Mouse (Mus musculus): ENCODE results near the gene Rnasel. TPM values are rescaled to one million over a fixed set of nuclear protein-coding genes. Genes with fewer than 3 reads are reported as not detected.
"Not testable (repeated sequence)": the region's sequence is repeated elsewhere in the genome, so short reads cannot be mapped to it uniquely, and the experiment has no call there.

Gene Rnasel
- polyA plus RNA-seq, 1 experiment from 2014 or later = 10.1 TPM

- 81% methylated on average over 25 of the region's 25 CpGs for WGBS
- H3K4me1 ChIP-seq = peaks cover 24% of the 10 kb centered on the region
- no peak overlapping the region for H3K27ac ChIP-seq (replicated peaks)
- H3K9me3 ChIP-seq (replicated peaks) = no peaks in the 10 kb centered on the region
- DNase-seq (ENCODE audit: low spot score) = no peak
- H3K36me3 ChIP-seq = peaks cover 12% of the 10 kb centered on the region; the same call in 1 of the 2 replicates
- H3K27me3 ChIP-seq (ENCODE audit: low read depth, poor library complexity, severe bottlenecking) = no peaks in the 10 kb centered on the region
- H3K4me3 ChIP-seq = no peak overlapping the region
Measured at GRCm38 (mm10) chr1:153753725-153754464, 4.7 kb downstream of the Rnasel start.

- Histone ChIP-seq H3K27me3 (ENCODE audit: low read depth, poor library complexity, severe bottlenecking) (no peaks in the 10 kb centered on the region), H3K9me3 (replicated peaks) (no peaks in the 10 kb centered on the region), H3K36me3 (peaks cover 17% of the 10 kb centered on the region; the same call in 1 of the 2 replicates), H3K27ac (replicated peaks) (no peak overlapping the region), H3K4me3 (no peak overlapping the region), H3K4me1 (0 out of 2 replicates have a peak, but pooled peaks cover 4% of the 10 kb centered on the region)
- DNase-seq (ENCODE audit: low spot score) = no peak
- WGBS = 92% methylated on average over 11 of the region's 11 CpGs
Measured at GRCm38 (mm10) chr1:153764136-153764535, 14.9 kb downstream of the Rnasel start.

- DNase-seq (ENCODE audit: low spot score) = no peak
- no peaks in the 10 kb centered on the region for H3K9me3 ChIP-seq (replicated peaks)
- H3K4me1 ChIP-seq = 0 out of 2 replicates have a peak, but pooled peaks cover 4% of the 10 kb centered on the region
- no peak overlapping the region for H3K27ac ChIP-seq (replicated peaks)
- 46% methylated on average over 8 of the region's 8 CpGs for WGBS
- no peaks in the 10 kb centered on the region for H3K27me3 ChIP-seq (ENCODE audit: low read depth, poor library complexity, severe bottlenecking)
- no peak overlapping the region for H3K4me3 ChIP-seq
- peaks cover 4% of the 10 kb centered on the region; the same call in 1 of the 2 replicates for H3K36me3 ChIP-seq
Measured at GRCm38 (mm10) chr1:153766298-153766697, 17.1 kb downstream of the Rnasel start.

GRCm38 (mm10) chr1:153767281-153767680 is 18.1 kb downstream of the Rnasel start:
- no peaks in the 10 kb centered on the region for H3K27me3 ChIP-seq (ENCODE audit: low read depth, poor library complexity, severe bottlenecking)
- WGBS = 95% methylated on average over 1 of the region's 1 CpGs

GRCm38 (mm10) chr1:153768465-153768864 is 19.2 kb downstream of the Rnasel start:
- Histone ChIP-seq H3K27me3 (ENCODE audit: low read depth, poor library complexity, severe bottlenecking) (no peaks in the 10 kb centered on the region), H3K4me1 (0 out of 2 replicates have a peak, but pooled peaks cover 4% of the 10 kb centered on the region), H3K27ac (replicated peaks) (no peak overlapping the region), H3K36me3 (no peaks in the 10 kb centered on the region), H3K4me3 (no peak overlapping the region), H3K9me3 (replicated peaks) (no peaks in the 10 kb centered on the region)
- no peak for DNase-seq (ENCODE audit: low spot score)
- WGBS = 88% methylated on average over 5 of the region's 5 CpGs

More at GRCm38 (mm10) chr1:153767281-153767680, 18.1 kb downstream of the Rnasel start:
- Histone ChIP-seq H3K4me1 (0 out of 2 replicates have a peak, but pooled peaks cover 4% of the 10 kb centered on the region), H3K36me3 (no peaks in the 10 kb centered on the region; the same call in 1 of the 2 replicates), H3K27ac (replicated peaks) (no peak overlapping the region), H3K9me3 (replicated peaks) (no peaks in the 10 kb centered on the region), H3K4me3 (no peak overlapping the region)
- DNase-seq (ENCODE audit: low spot score) = no peak

GRCm38 (mm10) chr1:153769571-153769970 is 20.3 kb downstream of the Rnasel start:
- 65% methylated on average over 6 of the region's 6 CpGs for WGBS
- not testable (repeated sequence) for H3K4me1 ChIP-seq; H3K4me3 ChIP-seq; H3K27ac ChIP-seq (replicated peaks); H3K9me3 ChIP-seq (replicated peaks); H3K27me3 ChIP-seq (ENCODE audit: low read depth, poor library complexity, severe bottlenecking); DNase-seq (ENCODE audit: low spot score); H3K36me3 ChIP-seq

- no peak for DNase-seq (ENCODE audit: low spot score)
- Histone ChIP-seq H3K4me1 (0 out of 2 replicates have a peak, but pooled peaks cover 4% of the 10 kb centered on the region), H3K4me3 (no peak overlapping the region), H3K36me3 (no peaks in the 10 kb centered on the region), H3K9me3 (replicated peaks) (no peaks in the 10 kb centered on the region), H3K27me3 (ENCODE audit: low read depth, poor library complexity, severe bottlenecking) (no peaks in the 10 kb centered on the region), H3K27ac (replicated peaks) (no peak overlapping the region)
- WGBS = 85% methylated on average over 10 of the region's 10 CpGs
Measured at GRCm38 (mm10) chr1:153769998-153770775, 21.0 kb downstream of the Rnasel start.

GRCm38 (mm10) chr1:153770776-153771167 is 21.5 kb downstream of the Rnasel start:
- no peaks in the 10 kb centered on the region for H3K27me3 ChIP-seq (ENCODE audit: low read depth, poor library complexity, severe bottlenecking)
- 78% methylated on average over 1 of the region's 1 CpGs for WGBS
- no peaks in the 10 kb centered on the region for H3K9me3 ChIP-seq (replicated peaks)
- no peak for DNase-seq (ENCODE audit: low spot score)
- H3K4me3 ChIP-seq = no peak overlapping the region
- no peak overlapping the region for H3K27ac ChIP-seq (replicated peaks)
- no peaks in the 10 kb centered on the region for H3K36me3 ChIP-seq
- 0 out of 2 replicates have a peak, but pooled peaks cover 4% of the 10 kb centered on the region for H3K4me1 ChIP-seq

- Histone ChIP-seq H3K9me3 (replicated peaks) (no peaks in the 10 kb centered on the region), H3K36me3 (no peaks in the 10 kb centered on the region), H3K27ac (replicated peaks) (no peak overlapping the region), H3K4me3 (no peak overlapping the region), H3K27me3 (ENCODE audit: low read depth, poor library complexity, severe bottlenecking) (no peaks in the 10 kb centered on the region), H3K4me1 (no peaks in the 10 kb centered on the region)
- WGBS = 96% methylated on average over 6 of the region's 6 CpGs
- no peak for DNase-seq (ENCODE audit: low spot score)
Measured at GRCm38 (mm10) chr1:153775174-153775573, 25.9 kb downstream of the Rnasel start.

- no peak for DNase-seq (ENCODE audit: low spot score)
- H3K4me3 ChIP-seq = no peak overlapping the region
- no peaks in the 10 kb centered on the region for H3K9me3 ChIP-seq (replicated peaks)
- H3K27ac ChIP-seq (replicated peaks) = no peak overlapping the region
- no peaks in the 10 kb centered on the region for H3K27me3 ChIP-seq (ENCODE audit: low read depth, poor library complexity, severe bottlenecking)
- WGBS = 96% methylated on average over 7 of the region's 7 CpGs
- H3K4me1 ChIP-seq = no peaks in the 10 kb centered on the region
- no peaks in the 10 kb centered on the region for H3K36me3 ChIP-seq
Measured at GRCm38 (mm10) chr1:153776257-153776656, 27.0 kb downstream of the Rnasel start.

- Histone ChIP-seq H3K27me3 (ENCODE audit: low read depth, poor library complexity, severe bottlenecking) (no peaks in the 10 kb centered on the region), H3K4me1 (no peaks in the 10 kb centered on the region), H3K27ac (replicated peaks) (no peak overlapping the region), H3K36me3 (no peaks in the 10 kb centered on the region), H3K4me3 (no peak overlapping the region), H3K9me3 (replicated peaks) (no peaks in the 10 kb centered on the region)
- WGBS = 89% methylated on average over 10 of the region's 10 CpGs
- no peak for DNase-seq (ENCODE audit: low spot score)
Measured at GRCm38 (mm10) chr1:153778205-153778604, 29.0 kb downstream of the Rnasel start.

GRCm38 (mm10) chr1:153783339-153783738 is 34.1 kb downstream of the Rnasel start:
- Histone ChIP-seq H3K27ac (replicated peaks) (no peak overlapping the region), H3K36me3 (no peaks in the 10 kb centered on the region), H3K4me3 (no peak overlapping the region), H3K27me3 (ENCODE audit: low read depth, poor library complexity, severe bottlenecking) (no peaks in the 10 kb centered on the region), H3K9me3 (replicated peaks) (no peaks in the 10 kb centered on the region), H3K4me1 (no peaks in the 10 kb centered on the region)
- DNase-seq (ENCODE audit: low spot score) = no peak
- WGBS = 50% methylated on average over 1 of the region's 1 CpGs

GRCm38 (mm10) chr1:153785608-153786007 is 36.4 kb downstream of the Rnasel start:
- H3K9me3 ChIP-seq (replicated peaks) = no peaks in the 10 kb centered on the region
- 83% methylated on average over 4 of the region's 4 CpGs for WGBS
- no peak overlapping the region for H3K27ac ChIP-seq (replicated peaks)
- H3K4me1 ChIP-seq = no peaks in the 10 kb centered on the region
- H3K4me3 ChIP-seq = no peak overlapping the region
- DNase-seq (ENCODE audit: low spot score) = no peak
- H3K36me3 ChIP-seq = no peaks in the 10 kb centered on the region
- no peaks in the 10 kb centered on the region for H3K27me3 ChIP-seq (ENCODE audit: low read depth, poor library complexity, severe bottlenecking)
